Mouse (Mus musculus) myocyte (in vitro differentiated cells): Measurements from ENCODE around the gene Meis2.

Experiments used
- CEBPB ChIP-seq: IDR thresholded peaks from 2 replicates; pipeline ENCODE4 v1.6.1; 2011; ENCODE audit warnings: mild to moderate bottlenecking, moderate library complexity; ENCODE audit not compliant: poor library complexity, insufficient read depth, severe bottlenecking
- E2F4 ChIP-seq: IDR thresholded peaks from one replicate; pipeline ENCODE4 v1.6.1; 2011; ENCODE audit warnings: mild to moderate bottlenecking, control low read depth, moderate library complexity; ENCODE audit not compliant: insufficient read depth
- MAX ChIP-seq: IDR thresholded peaks from one replicate; pipeline ENCODE4 v1.6.1; 2011; ENCODE audit warnings: low read depth, mild to moderate bottlenecking, control low read depth
- MYOD1 ChIP-seq, 3 experiments: IDR thresholded peaks; one replicate each; pipeline ENCODE4 v1.6.1; 2011; ENCODE audit warnings: control low read depth in 2 of 3, low read depth in 2 of 3, mild to moderate bottlenecking in 2 of 3, moderate library complexity in 1 of 3; ENCODE audit not compliant: insufficient read length in 2 of 3, control insufficient read depth in 1 of 3
- MYOG ChIP-seq, 3 experiments: IDR thresholded peaks; one replicate each; pipeline ENCODE4 v1.6.1; 2011; ENCODE audit warnings: control low read depth in 2 of 3, low read depth in 2 of 3, mild to moderate bottlenecking in 2 of 3; ENCODE audit not compliant: insufficient read length in 2 of 3, control insufficient read depth in 1 of 3, insufficient read depth in 1 of 3
- POLR2A ChIP-seq: IDR thresholded peaks from one replicate; pipeline ENCODE4 v1.6.1; 2011; ENCODE audit warnings: low read depth, mild to moderate bottlenecking, control low read depth, moderate library complexity; ENCODE audit not compliant: insufficient read length
- POLR2AphosphoS2 ChIP-seq: IDR thresholded peaks from one replicate; pipeline ENCODE4 v1.6.1; 2011; ENCODE audit warnings: low read depth, control low read depth; ENCODE audit not compliant: insufficient read length
- REST ChIP-seq: IDR thresholded peaks from one replicate; pipeline ENCODE4 v1.6.1; 2011; ENCODE audit warnings: mild to moderate bottlenecking, control low read depth, moderate library complexity; ENCODE audit not compliant: insufficient read depth, insufficient read length
- SRF ChIP-seq: IDR thresholded peaks from one replicate; pipeline ENCODE4 v1.6.1; 2011; ENCODE audit warnings: low read depth; ENCODE audit not compliant: control insufficient read depth, insufficient read length
- TCF12 ChIP-seq: IDR thresholded peaks from one replicate; pipeline ENCODE4 v1.6.1; 2011; ENCODE audit warnings: mild to moderate bottlenecking, control low read depth; ENCODE audit not compliant: poor library complexity, insufficient read depth, severe bottlenecking
- TCF3 ChIP-seq: IDR thresholded peaks from one replicate; pipeline ENCODE4 v1.6.1; 2011; ENCODE audit warnings: low read depth, control low read depth; ENCODE audit not compliant: insufficient read length
- USF1 ChIP-seq: IDR thresholded peaks from one replicate; pipeline ENCODE4 v1.6.1; 2011; ENCODE audit warnings: low read depth, mild to moderate bottlenecking, control low read depth, moderate library complexity

GRCm38 (mm10) chr2:115901007-115901406, 164.6 kb downstream of the Meis2 start:
- TF ChIP-seq POLR2A = no peak
- no peak for TF ChIP-seq USF1
- no peak for TF ChIP-seq CEBPB
- TF ChIP-seq E2F4 = no peak
- TF ChIP-seq TCF12 = no peak
- TF ChIP-seq POLR2AphosphoS2 = no peak
- TF ChIP-seq MAX = no peak
- no peak for TF ChIP-seq MYOG (IDR thresholded peaks at IDR 0.05; ENCODE audit: control insufficient read depth in 1 of 3, insufficient read depth in 1 of 3, insufficient read length in 2 of 3, low read depth in 2 of 3)
- no peak for TF ChIP-seq TCF3
- no peak for TF ChIP-seq MYOD1 (IDR thresholded peaks at IDR 0.05; ENCODE audit: control insufficient read depth in 1 of 3, insufficient read length in 2 of 3, low read depth in 2 of 3)
- TF ChIP-seq REST = no peak
- no peak for TF ChIP-seq SRF
